Mouse (Mus musculus) forebrain, embryonic 10.5 days (tissue): ENCODE data around the gene March4. TPM values are rescaled to one million over a fixed set of nuclear protein-coding genes. Genes with fewer than 3 reads are reported as not detected.

ENCODE experiments used
- DNase-seq: peaks from one replicate; pipeline ENCODE4 v3.0.0-alpha.2; 2017; ENCODE audit warnings: low spot score; ENCODE audit errors: extremely low spot score
- H3K27ac ChIP-seq: fragments of 300-500 bp; sonication (generic); 2 replicates; pipeline ENCODE4 v1.5.1; 2016; ENCODE audit warnings: mild to moderate bottlenecking
- H3K27me3 ChIP-seq: fragments of 300-500 bp; sonication (generic); 2 replicates; pipeline ENCODE4 v1.6.1; 2016; ENCODE audit warnings: mild to moderate bottlenecking; ENCODE audit not compliant: poor library complexity, severe bottlenecking
- H3K36me3 ChIP-seq: fragments of 300-500 bp; sonication (generic); replicated peaks from 2 replicates; pipeline ENCODE4 v1.6.1; 2016; ENCODE audit warnings: mild to moderate bottlenecking, moderate library complexity
- H3K4me1 ChIP-seq: fragments of 300-500 bp; sonication (generic); 2 replicates; pipeline ENCODE4 v1.6.1; 2016
- H3K4me3 ChIP-seq: fragments of 300-500 bp; sonication (generic); 2 replicates; pipeline ENCODE4 v1.5.1; 2016; ENCODE audit warnings: mild to moderate bottlenecking, moderate library complexity
- H3K9me3 ChIP-seq: fragments of 300-500 bp; sonication (generic); 2 replicates; pipeline ENCODE4 v1.6.1; 2016; ENCODE audit warnings: mild to moderate bottlenecking, moderate library complexity
- WGBS: fragments of 180-500 bp; shearing (Covaris S2); methylation state at CpG from one replicate; pipeline ENCODE4 v1.1.7; 2016; 5-methylcytosine and 5-hydroxymethylcytosine counted together
- polyA plus RNA-seq: library from polyadenylated mRNA; unstranded; fragments of >200 nt; fragmentation: Nextera tagmentation; extraction: Ambion mirVana; gene quantifications from 2 replicates; pipeline ENCODE4 v1.2.1, GENCODE M21; 2016

Gene March4
- polyA plus RNA-seq, 1 experiment from 2014 or later = not detected

GRCm38 (mm10) chr1:72428526-72428925 is 108.2 kb downstream of the March4 start:
- Histone ChIP-seq H3K27me3 (no peaks in the 10 kb centered on the region), H3K4me1 (0 out of 2 replicates have a peak, but pooled peaks cover 2% of the 10 kb centered on the region), H3K4me3 (no peak overlapping the region), H3K9me3 (no peaks in the 10 kb centered on the region), H3K27ac (no peak overlapping the region; the same call in 1 of the 2 replicates), H3K36me3 (no peaks in the 10 kb centered on the region)
- 86% methylated on average over 8 of the region's 8 CpGs for WGBS
- no peak for DNase-seq

GRCm38 (mm10) chr1:72426456-72426855 is 110.3 kb downstream of the March4 start:
- H3K36me3 ChIP-seq = no peaks in the 10 kb centered on the region
- no peaks in the 10 kb centered on the region for H3K27me3 ChIP-seq
- H3K9me3 ChIP-seq = no peaks in the 10 kb centered on the region
- WGBS = 85% methylated on average over 4 of the region's 4 CpGs
- no peak overlapping the region for H3K27ac ChIP-seq
- H3K4me1 ChIP-seq = no peaks in the 10 kb centered on the region
- H3K4me3 ChIP-seq = no peak overlapping the region
- DNase-seq = no peak

DNA sequence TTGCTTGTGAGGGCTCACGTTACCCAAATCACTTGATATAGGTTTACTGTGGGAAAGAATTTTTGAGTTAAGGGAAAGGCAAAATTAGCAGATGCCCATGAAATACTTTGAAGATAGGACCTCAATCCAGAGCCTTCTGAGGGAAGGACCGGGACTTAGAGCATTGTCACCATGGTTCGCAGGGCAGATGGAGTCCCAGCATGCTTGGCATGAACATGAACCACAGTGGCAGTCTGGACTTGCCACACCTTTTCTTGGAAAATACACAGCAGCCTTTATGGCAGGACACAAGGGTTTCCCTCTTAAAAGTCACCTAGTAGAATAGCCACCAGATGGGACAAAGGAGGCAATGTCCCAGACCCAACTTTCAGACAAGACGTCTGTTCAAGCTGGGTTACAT is 114.6 kb downstream of the March4 start:
- Histone ChIP-seq H3K36me3 (no peaks in the 10 kb centered on the region), H3K4me3 (no peak overlapping the region), H3K9me3 (no peaks in the 10 kb centered on the region), H3K4me1 (peaks cover 9% of the 10 kb centered on the region), H3K27me3 (no peaks in the 10 kb centered on the region), H3K27ac (no peak overlapping the region)
- 94% methylated on average over 4 of the region's 4 CpGs for WGBS
- DNase-seq = no peak

DNA sequence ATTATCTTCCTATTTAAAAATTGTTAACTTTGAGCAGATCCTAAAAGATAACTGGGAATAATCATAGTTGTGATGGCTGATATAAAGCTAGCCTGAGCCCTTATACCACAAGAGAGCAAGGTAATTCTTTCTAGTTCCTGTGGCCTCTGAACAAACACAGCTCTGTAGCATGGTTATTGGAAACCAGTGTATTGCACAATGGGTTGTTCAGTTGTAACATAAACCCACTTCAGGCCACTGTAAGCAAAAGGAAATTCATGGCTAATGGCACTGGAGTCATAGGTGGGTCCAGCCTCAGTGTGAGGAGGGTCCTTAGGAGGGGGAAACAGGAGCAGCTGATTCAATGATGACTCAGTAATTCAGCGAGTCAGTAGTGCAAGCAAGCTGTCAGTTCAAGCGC is 116.5 kb downstream of the March4 start:
- DNase-seq = no peak
- 79% methylated on average over 2 of the region's 2 CpGs for WGBS
- H3K9me3 ChIP-seq = no peaks in the 10 kb centered on the region
- peaks cover 15% of the 10 kb centered on the region for H3K4me1 ChIP-seq
- H3K36me3 ChIP-seq = no peaks in the 10 kb centered on the region
- no peak overlapping the region for H3K4me3 ChIP-seq
- no peaks in the 10 kb centered on the region for H3K27me3 ChIP-seq
- H3K27ac ChIP-seq = no peak overlapping the region

DNA sequence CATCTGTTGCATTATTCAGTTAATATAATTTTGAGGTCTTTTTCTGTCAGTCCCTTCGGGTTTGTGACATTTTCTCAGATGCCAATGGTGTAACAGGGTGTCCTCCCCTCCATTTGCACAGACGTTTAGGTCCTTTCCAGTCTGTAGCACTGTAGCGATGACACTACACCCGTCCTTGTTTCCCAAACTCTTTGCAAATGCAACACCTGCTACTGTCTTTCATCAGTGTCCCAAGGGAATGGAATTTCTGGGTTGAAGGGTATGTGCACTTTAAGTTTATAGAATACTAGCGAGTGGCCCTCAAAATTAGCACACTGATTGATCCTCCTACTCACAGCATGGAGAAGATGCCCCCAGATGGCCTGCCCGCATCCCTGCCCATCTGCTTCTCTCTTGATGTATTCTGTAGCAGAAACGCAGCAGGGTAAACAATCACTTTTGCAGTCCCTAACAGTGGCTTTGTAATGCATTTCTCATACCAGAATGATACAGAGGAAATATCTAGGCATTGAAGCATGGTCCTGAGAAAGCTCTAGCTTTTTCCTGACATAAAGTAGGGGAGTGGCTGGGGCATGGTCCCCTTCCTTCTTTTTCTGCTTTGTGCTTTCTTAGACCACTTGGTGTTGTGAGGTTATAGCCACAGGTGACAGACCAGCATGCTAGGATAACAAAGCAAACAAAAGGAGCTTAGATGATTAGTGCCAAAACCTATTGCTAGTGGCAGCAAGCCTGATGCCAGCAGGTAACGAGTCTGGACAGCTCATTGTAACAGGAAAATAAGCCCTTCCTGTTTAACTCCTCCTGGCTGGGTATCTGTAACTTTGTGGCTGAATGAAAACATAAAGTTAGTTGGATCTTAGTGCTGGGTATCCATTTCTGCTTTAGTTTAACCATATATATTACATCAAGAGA is 117.7 kb downstream of the March4 start:
- H3K27ac ChIP-seq = no peak overlapping the region
- no peaks in the 10 kb centered on the region for H3K9me3 ChIP-seq
- no peaks in the 10 kb centered on the region for H3K27me3 ChIP-seq
- 75% methylated on average over 8 of the region's 8 CpGs for WGBS
- no peak overlapping the region for H3K4me3 ChIP-seq
- H3K36me3 ChIP-seq = no peaks in the 10 kb centered on the region
- DNase-seq = no peak
- H3K4me1 ChIP-seq = peaks cover 27% of the 10 kb centered on the region

DNA sequence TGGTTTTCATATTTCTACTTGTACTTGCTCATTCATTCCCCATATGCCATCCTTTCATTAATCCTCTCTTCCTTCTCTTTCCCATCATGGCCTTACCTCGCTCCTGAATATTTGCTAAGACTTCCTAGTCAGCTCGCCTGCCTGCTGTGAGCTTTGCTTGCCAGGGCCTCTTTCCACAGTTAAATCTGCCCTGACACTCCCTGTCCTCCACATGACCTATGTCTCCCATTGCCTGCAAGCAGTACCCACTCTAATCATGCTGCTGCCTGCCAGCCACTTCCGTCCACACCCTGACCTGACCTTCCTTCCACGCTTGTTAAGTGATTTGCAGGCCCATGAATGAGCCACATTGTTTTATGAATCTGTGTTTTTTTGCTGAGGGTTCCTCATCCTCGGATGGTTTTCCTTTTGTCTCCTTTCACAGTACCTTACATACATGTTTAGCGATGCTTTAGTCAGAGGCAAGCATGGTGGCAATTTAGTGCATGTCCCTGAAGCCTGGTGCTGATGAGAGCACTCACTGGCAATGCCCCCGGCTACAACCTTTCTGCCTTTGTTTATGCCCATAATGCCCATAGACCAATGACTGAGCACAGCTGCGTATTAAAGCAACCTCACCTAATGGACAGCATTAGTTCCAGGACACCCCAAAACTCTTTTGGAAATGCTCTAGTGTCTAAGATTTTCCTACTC is 122.0 kb downstream of the March4 start:
- H3K9me3 ChIP-seq = no peaks in the 10 kb centered on the region
- H3K27me3 ChIP-seq = no peaks in the 10 kb centered on the region
- H3K4me1 ChIP-seq = peaks cover 30% of the 10 kb centered on the region
- H3K4me3 ChIP-seq = no peak overlapping the region
- H3K36me3 ChIP-seq = no peaks in the 10 kb centered on the region
- DNase-seq = no peak
- H3K27ac ChIP-seq = peak overlapping the region; percentile 60
- 49% methylated on average over 8 of the region's 8 CpGs for WGBS

DNA sequence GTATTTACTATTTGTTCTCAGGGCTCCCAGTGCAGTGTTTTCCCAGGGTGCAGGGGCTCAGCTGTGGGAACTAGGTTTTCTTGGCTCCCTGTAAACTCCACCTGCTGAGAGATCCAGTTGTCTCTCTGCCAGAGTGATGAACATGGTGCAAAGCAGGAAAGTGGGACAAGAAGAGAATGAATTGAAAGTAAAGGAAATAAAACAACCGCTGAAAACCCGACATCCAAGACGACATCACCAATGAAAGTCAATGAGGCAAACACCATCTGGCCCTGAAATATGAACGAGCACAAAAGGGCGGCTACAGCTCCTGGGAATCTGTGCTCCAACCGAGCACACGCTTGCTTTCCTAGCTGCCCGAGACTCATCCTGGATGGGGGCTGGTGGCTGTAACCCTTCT is 122.6 kb downstream of the March4 start:
- peaks cover 25% of the 10 kb centered on the region for H3K4me1 ChIP-seq
- no peak overlapping the region for H3K4me3 ChIP-seq
- no peaks in the 10 kb centered on the region for H3K36me3 ChIP-seq
- WGBS = 79% methylated on average over 8 of the region's 8 CpGs
- no peaks in the 10 kb centered on the region for H3K27me3 ChIP-seq
- peak overlapping the region; percentile 60 for H3K27ac ChIP-seq
- no peaks in the 10 kb centered on the region for H3K9me3 ChIP-seq
- DNase-seq = no peak

DNA sequence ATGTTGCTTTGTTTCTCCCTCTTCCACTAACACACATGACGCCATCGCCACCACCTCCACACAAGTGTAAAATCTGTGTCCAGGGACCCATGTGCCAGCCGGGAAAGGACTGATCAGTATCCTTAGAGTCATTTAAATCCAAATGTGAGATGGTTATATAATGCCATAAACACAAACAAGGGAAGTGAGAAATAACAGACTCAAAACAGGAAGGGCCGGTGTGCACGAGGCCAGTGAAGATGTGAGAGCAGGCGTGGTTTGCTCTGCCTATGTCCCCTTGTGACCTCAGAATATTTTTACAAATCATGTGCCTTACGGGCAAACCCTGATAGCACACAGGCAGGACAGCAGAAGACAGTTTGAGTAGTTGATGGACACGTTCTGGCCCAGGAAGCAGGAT is 123.5 kb downstream of the March4 start:
- 89% methylated on average over 8 of the region's 8 CpGs for WGBS
- Histone ChIP-seq H3K9me3 (no peaks in the 10 kb centered on the region), H3K36me3 (no peaks in the 10 kb centered on the region), H3K27me3 (no peaks in the 10 kb centered on the region), H3K4me1 (peaks cover 20% of the 10 kb centered on the region), H3K27ac (no peak overlapping the region), H3K4me3 (no peak overlapping the region)
- DNase-seq = no peak

DNA sequence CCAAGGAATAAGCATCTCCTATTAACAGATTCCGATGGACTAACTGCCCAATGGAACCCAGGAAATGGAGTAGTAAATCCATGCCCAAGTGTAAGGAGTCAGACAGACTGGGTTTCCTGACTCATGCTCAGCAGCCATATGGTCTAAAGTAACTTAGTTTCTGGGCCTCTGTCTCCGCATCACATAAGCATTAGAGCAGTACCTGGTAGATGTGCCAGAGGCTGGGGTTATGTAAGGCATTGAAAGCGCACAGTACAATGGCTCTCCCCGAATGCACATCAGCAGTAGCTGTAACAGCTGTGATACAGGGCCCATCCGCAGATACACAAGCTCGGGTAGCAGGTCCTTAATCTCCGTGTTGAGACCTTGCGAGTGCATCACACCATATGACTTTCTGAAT is 125.6 kb downstream of the March4 start:
- no peak overlapping the region for H3K4me3 ChIP-seq
- 90% methylated on average over 8 of the region's 8 CpGs for WGBS
- peaks cover 20% of the 10 kb centered on the region for H3K4me1 ChIP-seq
- no peak overlapping the region for H3K27ac ChIP-seq
- H3K27me3 ChIP-seq = no peaks in the 10 kb centered on the region
- no peaks in the 10 kb centered on the region for H3K36me3 ChIP-seq
- no peak for DNase-seq
- no peaks in the 10 kb centered on the region for H3K9me3 ChIP-seq

- Histone ChIP-seq H3K27me3 (no peaks in the 10 kb centered on the region), H3K36me3 (no peaks in the 10 kb centered on the region), H3K4me3 (no peak overlapping the region), H3K4me1 (peaks cover 12% of the 10 kb centered on the region), H3K9me3 (no peaks in the 10 kb centered on the region), H3K27ac (no peak overlapping the region)
- DNase-seq = no peak
- 89% methylated on average over 5 of the region's 5 CpGs for WGBS
Measured at GRCm38 (mm10) chr1:72409936-72410335, 126.8 kb downstream of the March4 start.

DNA sequence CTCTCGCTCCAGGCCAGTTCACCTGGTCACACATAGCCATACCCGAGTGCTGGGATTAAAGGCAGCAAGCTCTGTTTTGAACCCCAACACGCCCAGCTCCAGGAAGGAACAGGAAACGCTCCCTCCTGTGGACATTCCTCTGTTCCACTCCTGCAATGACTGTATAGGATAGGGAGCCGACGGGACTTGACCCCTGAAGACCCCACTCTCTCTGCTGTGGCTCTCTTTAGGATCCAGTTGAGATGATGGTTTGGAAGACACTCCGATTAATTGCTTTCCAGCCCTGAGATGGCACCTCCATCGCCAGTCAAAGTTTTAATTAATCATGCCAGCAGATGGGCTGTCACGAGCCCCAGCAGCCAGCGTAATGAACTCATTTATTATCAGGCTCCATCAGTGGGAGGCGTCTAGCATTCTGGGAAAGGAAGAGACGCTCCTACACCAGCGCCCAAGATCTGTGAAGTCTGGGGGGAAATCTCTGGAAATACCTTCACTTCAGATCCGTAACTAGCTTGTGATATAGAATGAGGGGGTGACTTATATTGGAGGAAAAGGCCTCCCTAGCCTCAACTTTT is 130.1 kb downstream of the March4 start:
- 0 out of 2 replicates have a peak, but pooled peaks cover 3% of the 10 kb centered on the region for H3K4me1 ChIP-seq

DNA sequence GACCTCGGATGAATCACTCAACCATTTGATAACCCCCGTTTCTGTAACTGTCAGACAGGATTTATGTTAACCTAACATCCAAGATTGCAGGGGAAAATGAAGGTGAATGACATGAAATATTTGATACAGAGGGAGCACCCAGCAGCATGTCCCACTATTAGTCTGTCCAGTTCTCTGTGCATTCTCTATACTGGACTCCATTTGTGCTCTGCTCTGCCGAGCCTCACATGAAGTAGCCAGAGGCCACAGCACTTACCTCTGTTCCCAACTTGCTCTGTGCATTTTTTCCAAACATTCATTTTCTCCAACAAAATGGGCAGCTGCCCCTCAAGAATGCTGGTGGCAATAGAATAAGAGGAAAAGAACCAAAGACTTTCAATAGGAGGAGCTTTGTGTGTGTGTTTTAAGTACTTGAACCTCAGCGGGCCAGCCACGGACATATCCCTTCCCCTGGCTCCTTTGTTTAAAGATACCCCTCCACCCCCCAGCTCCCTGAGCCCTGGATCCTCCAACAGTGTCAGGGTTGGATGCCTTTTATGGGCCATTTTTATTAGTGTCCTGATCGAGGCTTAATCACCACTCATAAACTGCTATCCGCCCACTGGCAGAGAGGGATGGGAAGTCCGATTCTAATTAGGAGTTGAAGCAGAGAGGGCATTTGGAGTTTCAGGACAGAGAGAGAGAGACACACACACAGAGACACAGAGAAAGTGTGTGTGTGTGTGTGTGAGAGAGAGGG is 135.2 kb downstream of the March4 start:
- WGBS = 84% methylated on average over 8 of the region's 8 CpGs
- Histone ChIP-seq H3K4me3 (no peak overlapping the region), H3K36me3 (peaks cover 12% of the 10 kb centered on the region), H3K4me1 (0 out of 2 replicates have a peak, but pooled peaks cover 6% of the 10 kb centered on the region), H3K9me3 (no peaks in the 10 kb centered on the region), H3K27me3 (no peaks in the 10 kb centered on the region), H3K27ac (no peak overlapping the region)
- no peak for DNase-seq

More for the DNA sequence above, 130.1 kb downstream of the March4 start:
- Histone ChIP-seq H3K27ac (no peak overlapping the region), H3K4me3 (no peak overlapping the region), H3K27me3 (no peaks in the 10 kb centered on the region), H3K9me3 (no peaks in the 10 kb centered on the region), H3K36me3 (no peaks in the 10 kb centered on the region)
- 87% methylated on average over 14 of the region's 14 CpGs for WGBS
- no peak for DNase-seq
